Mouse (Mus musculus): Measurements from ENCODE around the gene Tmem80. TPM values are rescaled to one million over a fixed set of nuclear protein-coding genes. Genes with fewer than 3 reads are reported as not detected.

The Tmem80 gene
- 78.1 and 81.8 TPM in 2 replicates for polyA plus RNA-seq (2012; rRNA removed)

- H3K4me3 ChIP-seq (ENCODE audit: control insufficient read depth, insufficient read depth, low read length), result peak within 1 kb of the TSS; percentile 62
- DNase-seq, result peak; percentile 99
- H3K27ac ChIP-seq (ENCODE audit: control insufficient read depth, insufficient read depth, low read length), result peak within 1 kb of the TSS; percentile 61
- no peaks in the 10 kb centered on the region for H3K27me3 ChIP-seq (ENCODE audit: control insufficient read depth, insufficient read depth, low read length)
- peaks cover 12% of the 10 kb centered on the region for H3K4me1 ChIP-seq (replicated peaks; ENCODE audit: control insufficient read depth, insufficient read depth, low read length)
- TF ChIP-seq CTCF (IDR thresholded peaks at IDR 0.05; ENCODE audit: borderline replicate concordance, control insufficient read depth, extremely low read depth, insufficient read depth, low read length, poor library complexity), result no peak; the same call in 1 of the 2 replicates
- TF ChIP-seq POLR2A (IDR thresholded peaks at IDR 0.05; ENCODE audit: control insufficient read depth, extremely low read depth, insufficient read depth, low read length, poor library complexity), result peak; percentile 87
- under 1% methylated on average over 105 of the region's 105 CpGs for WGBS
- peaks cover 6% of the 10 kb centered on the region for H3K36me3 ChIP-seq (ENCODE audit: control insufficient read depth, insufficient read depth, low read length)
Measured at GRCm38 (mm10) chr7:141327469-141328372, at the start of gene Tmem80, which contains the start of gene Deaf1. TSS of gene Tmem80 (plus strand) at chr7:141327739. TSS of gene Deaf1 (minus strand) at chr7:141327690.

- peaks cover 6% of the 10 kb centered on the region; the same call in 1 of the 2 replicates for H3K4me1 ChIP-seq (replicated peaks; ENCODE audit: control insufficient read depth, insufficient read depth, low read length)
- DNase-seq, result no peak
- H3K4me3 ChIP-seq (ENCODE audit: control insufficient read depth, insufficient read depth, low read length), result peak within 1 kb of the TSS; percentile 23; the same call in 1 of the 2 replicates
- TF ChIP-seq POLR2A (IDR thresholded peaks at IDR 0.05; ENCODE audit: control insufficient read depth, extremely low read depth, insufficient read depth, low read length, poor library complexity) (no peak), CTCF (IDR thresholded peaks at IDR 0.05; ENCODE audit: borderline replicate concordance, control insufficient read depth, extremely low read depth, insufficient read depth, low read length, poor library complexity) (no peak)
- WGBS, result 14% methylated on average over 46 of the region's 46 CpGs
- no peaks in the 10 kb centered on the region for H3K36me3 ChIP-seq (ENCODE audit: control insufficient read depth, insufficient read depth, low read length)
- no peak within 1 kb of the TSS for H3K27ac ChIP-seq (ENCODE audit: control insufficient read depth, insufficient read depth, low read length)
- peaks cover 4% of the 10 kb centered on the region; the same call in 1 of the 2 replicates for H3K27me3 ChIP-seq (ENCODE audit: control insufficient read depth, insufficient read depth, low read length)
Measured at GRCm38 (mm10) chr7:141278766-141279590, 48.6 kb upstream of the Tmem80 start, which contains the start of gene Sct. TSS of gene Sct (minus strand) at chr7:141279133.

GRCm38 (mm10) chr7:141281442-141281841 lies 46.1 kb upstream of the Tmem80 start:
- no peak for DNase-seq
- TF ChIP-seq CTCF (IDR thresholded peaks at IDR 0.05; ENCODE audit: borderline replicate concordance, control insufficient read depth, extremely low read depth, insufficient read depth, low read length, poor library complexity) (no peak), POLR2A (IDR thresholded peaks at IDR 0.05; ENCODE audit: control insufficient read depth, extremely low read depth, insufficient read depth, low read length, poor library complexity) (no peak)
- 92% methylated on average over 6 of the region's 6 CpGs for WGBS
- H3K4me1 ChIP-seq (replicated peaks; ENCODE audit: control insufficient read depth, insufficient read depth, low read length), result peaks cover 6% of the 10 kb centered on the region; the same call in 1 of the 2 replicates
- H3K27me3 ChIP-seq (ENCODE audit: control insufficient read depth, insufficient read depth, low read length), result peaks cover 4% of the 10 kb centered on the region; the same call in 1 of the 2 replicates
- no peak overlapping the region for H3K4me3 ChIP-seq (ENCODE audit: control insufficient read depth, insufficient read depth, low read length)
- H3K36me3 ChIP-seq (ENCODE audit: control insufficient read depth, insufficient read depth, low read length), result no peaks in the 10 kb centered on the region
- H3K27ac ChIP-seq (ENCODE audit: control insufficient read depth, insufficient read depth, low read length), result no peak overlapping the region

GRCm38 (mm10) chr7:141282756-141283155 lies 44.8 kb upstream of the Tmem80 start:
- peaks cover 4% of the 10 kb centered on the region; the same call in 1 of the 2 replicates for H3K27me3 ChIP-seq (ENCODE audit: control insufficient read depth, insufficient read depth, low read length)

GRCm38 (mm10) chr7:141288042-141288441 lies 39.5 kb upstream of the Tmem80 start:
- no peaks in the 10 kb centered on the region for H3K4me1 ChIP-seq (replicated peaks; ENCODE audit: control insufficient read depth, insufficient read depth, low read length)
- H3K27ac ChIP-seq (ENCODE audit: control insufficient read depth, insufficient read depth, low read length), result no peak overlapping the region
- TF ChIP-seq POLR2A (IDR thresholded peaks at IDR 0.05; ENCODE audit: control insufficient read depth, extremely low read depth, insufficient read depth, low read length, poor library complexity), result no peak
- no peak for TF ChIP-seq CTCF (IDR thresholded peaks at IDR 0.05; ENCODE audit: borderline replicate concordance, control insufficient read depth, extremely low read depth, insufficient read depth, low read length, poor library complexity)
- DNase-seq, result no peak
- no peaks in the 10 kb centered on the region; the same call in 1 of the 2 replicates for H3K27me3 ChIP-seq (ENCODE audit: control insufficient read depth, insufficient read depth, low read length)
- WGBS, result 97% methylated on average over 3 of the region's 3 CpGs
- no peak overlapping the region for H3K4me3 ChIP-seq (ENCODE audit: control insufficient read depth, insufficient read depth, low read length)
- no peaks in the 10 kb centered on the region for H3K36me3 ChIP-seq (ENCODE audit: control insufficient read depth, insufficient read depth, low read length)

More at GRCm38 (mm10) chr7:141282756-141283155, 44.8 kb upstream of the Tmem80 start:
- Histone ChIP-seq H3K27ac (ENCODE audit: control insufficient read depth, insufficient read depth, low read length) (no peak overlapping the region), H3K4me3 (ENCODE audit: control insufficient read depth, insufficient read depth, low read length) (no peak overlapping the region), H3K4me1 (replicated peaks; ENCODE audit: control insufficient read depth, insufficient read depth, low read length) (peaks cover 6% of the 10 kb centered on the region; the same call in 1 of the 2 replicates), H3K36me3 (ENCODE audit: control insufficient read depth, insufficient read depth, low read length) (no peaks in the 10 kb centered on the region)
- no peak for TF ChIP-seq POLR2A (IDR thresholded peaks at IDR 0.05; ENCODE audit: control insufficient read depth, extremely low read depth, insufficient read depth, low read length, poor library complexity)
- no peak for TF ChIP-seq CTCF (IDR thresholded peaks at IDR 0.05; ENCODE audit: borderline replicate concordance, control insufficient read depth, extremely low read depth, insufficient read depth, low read length, poor library complexity)
- no peak for DNase-seq
- 93% methylated on average over 4 of the region's 4 CpGs for WGBS
